In the genomic region with DNA sequence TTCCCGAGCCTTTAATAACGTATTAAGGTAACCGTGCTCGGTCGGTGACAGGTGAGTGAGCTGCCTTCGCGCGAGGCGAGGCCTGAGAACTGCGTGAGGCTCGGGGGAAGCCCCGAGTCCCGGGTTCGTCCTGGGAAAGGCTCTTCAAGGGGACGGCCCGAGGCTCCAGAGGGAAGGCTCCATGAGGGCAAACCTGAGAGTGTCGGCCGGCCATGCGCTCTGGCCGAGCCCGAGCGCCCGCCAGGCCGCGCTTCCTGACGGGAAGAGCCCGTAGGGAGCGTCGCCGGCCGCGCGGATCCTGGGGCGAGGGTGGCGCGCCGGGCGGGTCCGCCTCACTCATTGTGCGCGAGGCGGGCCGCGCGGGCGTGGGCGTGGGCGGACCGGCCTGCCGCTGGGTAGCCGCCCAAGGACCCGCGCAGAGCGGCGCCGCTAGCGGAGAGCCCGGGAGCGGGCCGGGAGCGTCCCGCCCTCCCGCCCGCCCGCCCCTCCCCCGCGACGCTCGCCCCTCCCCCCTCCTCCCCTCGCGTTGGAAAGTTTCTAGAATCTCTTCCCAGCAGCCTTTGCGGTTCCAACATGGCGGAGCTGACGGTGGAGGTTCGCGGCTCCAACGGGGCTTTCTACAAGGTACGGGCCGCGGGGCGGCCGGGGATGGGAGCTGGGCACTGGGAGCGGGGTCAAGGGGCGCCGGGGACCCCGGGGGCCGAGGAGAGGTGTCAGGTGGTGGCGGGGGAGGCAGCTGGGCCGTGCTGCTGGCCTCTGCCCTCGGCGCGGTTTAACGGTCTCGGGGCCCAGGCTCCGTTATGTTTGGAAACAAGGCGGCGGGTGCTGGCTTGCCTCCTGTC, we compare ENCODE assay signal across 8 mouse cellular contexts. TPM values are rescaled to one million over a fixed set of nuclear protein-coding genes. Genes with fewer than 3 reads are reported as not detected.
DNase-seq lines count a peak whose midpoint lies in the region; ATAC-seq and TF ChIP-seq lines count a peak whose summit lies in the region.

Fxr1 (plus strand) TSS at position 404 of the 842 bp plus-strand sequence.

- peak within 1 kb of the TSS; percentile 98 for H3K9ac ChIP-seq in limb, embryonic 13.5 days
- peak within 1 kb of the TSS; percentile 98 for H3K9ac ChIP-seq in midbrain, embryonic 15.5 days

- H3K4me2 ChIP-seq in limb, embryonic 13.5 days (replicated peaks), result peak within 1 kb of the TSS; percentile 71
- peak within 1 kb of the TSS; percentile 63 for H3K4me2 ChIP-seq in midbrain, embryonic 15.5 days

- peak; percentile 81 for TF ChIP-seq POLR2A in embryonic fibroblast, embryonic 13.5 days (IDR thresholded peaks at IDR 0.05; ENCODE audit: low read depth, low read length)

- peak within 1 kb of the TSS; percentile 69 for H3K27ac ChIP-seq in embryonic fibroblast, embryonic 13.5 days (ENCODE audit: insufficient read depth, low read length)
- peak within 1 kb of the TSS; percentile 94 for H3K27ac ChIP-seq in limb, embryonic 13.5 days
- peak within 1 kb of the TSS; percentile 91 for H3K27ac ChIP-seq in midbrain, embryonic 15.5 days

- under 1% methylated on average over 70 of the region's 97 CpGs for WGBS in limb, embryonic 13.5 days
- under 1% methylated on average over 94 of the region's 97 CpGs for WGBS in midbrain, embryonic 15.5 days

- peaks cover 2% of the 10 kb centered on the region; the same call in 1 of the 2 replicates for H3K27me3 ChIP-seq in limb, embryonic 13.5 days
- no peaks in the 10 kb centered on the region for H3K27me3 ChIP-seq in midbrain, embryonic 15.5 days (replicated peaks)

- ATAC-seq in limb, embryonic 13.5 days (ENCODE audit: low FRiP score, low read depth), result peak; percentile 96
- peak; percentile 97 for ATAC-seq in midbrain, embryonic 15.5 days (replicated peaks)

- H3K9me3 ChIP-seq in limb, embryonic 13.5 days, result peaks cover 3% of the 10 kb centered on the region; the same call in 1 of the 2 replicates
- no peaks in the 10 kb centered on the region for H3K9me3 ChIP-seq in midbrain, embryonic 15.5 days

- H3K36me3 ChIP-seq in limb, embryonic 13.5 days, result no peaks in the 10 kb centered on the region
- no peaks in the 10 kb centered on the region for H3K36me3 ChIP-seq in midbrain, embryonic 15.5 days (replicated peaks)

- 0 out of 2 replicates have a peak, but pooled peaks cover 4% of the 10 kb centered on the region for H3K4me1 ChIP-seq in embryonic fibroblast, embryonic 13.5 days (ENCODE audit: control insufficient read depth, insufficient read depth, low read length)
- peaks cover 8% of the 10 kb centered on the region for H3K4me1 ChIP-seq in limb, embryonic 13.5 days
- peaks cover 21% of the 10 kb centered on the region for H3K4me1 ChIP-seq in midbrain, embryonic 15.5 days

- TF ChIP-seq CTCF in embryonic fibroblast, embryonic 13.5 days (IDR thresholded peaks at IDR 0.05; ENCODE audit: borderline replicate concordance, insufficient read depth, low read length), result no peak

- DNase-seq in A20 (ENCODE audit: low read depth, low spot score), result peak; percentile 81
- peak; percentile 92 for DNase-seq in brain, adult 2 months (ENCODE audit: low read depth, low spot score)
- peak; percentile 86 to 87 for DNase-seq in heart, adult 9 months (ENCODE audit: low spot score in 2 of 2)
- peak; percentile 85 for DNase-seq in kidney, adult 9 months
- DNase-seq in spleen, adult 18-20 months, result peak; percentile 75 to 80

- peak within 1 kb of the TSS; percentile 100 for H3K4me3 ChIP-seq in embryonic fibroblast, embryonic 13.5 days (ENCODE audit: insufficient read depth, low read length)
- peak within 1 kb of the TSS; percentile 91 for H3K4me3 ChIP-seq in limb, embryonic 13.5 days
- H3K4me3 ChIP-seq in midbrain, embryonic 15.5 days, result peak within 1 kb of the TSS; percentile 92

RNA-seq across cellular contexts. Expression of gene Fxr1, which starts in this region (rescaled TPM):
- polyA plus RNA-seq in embryonic fibroblast, embryonic 13.5 days (2011; ENCODE audit: insufficient read length, low read depth, missing spikeins), result 143 and 156 TPM in 2 replicates
- 66.3 and 71.3 TPM in 2 replicates for polyA plus RNA-seq in limb, embryonic 13.5 days (2015; fragmentation: Nextera tagmentation; extraction: Ambion mirVana)
- polyA plus RNA-seq in midbrain, embryonic 15.5 days (2015; fragmentation: Nextera tagmentation; extraction: Ambion mirVana), result 35.0 and 35.3 TPM in 2 replicates

Comparison
In these comparisons a context has a peak if more than half of its experiments do, and no peak if none do; other contexts are left out.
1. Peak in every context shown above with its lines: DNase-seq, ATAC-seq, H3K4me3 ChIP-seq and H3K27ac ChIP-seq.